Mouse (Mus musculus): Measurements from ENCODE around the gene Btf3.

GRCm38 (mm10) chr13:98349491-98349890 lies 32.7 kb upstream of the Btf3 start:
- TF ChIP-seq EP300 (IDR thresholded peaks at IDR 0.05; ENCODE audit: low read depth), result no peak
- no peak for TF ChIP-seq CTCF (IDR thresholded peaks at IDR 0.05; ENCODE audit: low read depth)

Measured in heart, postnatal 0 days (tissue).